Comparison of ENCODE assay signal across 8 mouse cellular contexts in genomic region chrX:135839397-135840391, GRCm38 (mm10). TPM values are rescaled to one million over a fixed set of nuclear protein-coding genes. Genes with fewer than 3 reads are reported as not detected.
DNase-seq lines count a peak whose midpoint lies in the region; ATAC-seq and TF ChIP-seq lines count a peak whose summit lies in the region.
"Not testable (repeated sequence)": the region's sequence is repeated elsewhere in the genome, so short reads cannot be mapped to it uniquely, and the experiment has no call there.

No protein-coding gene starts in this region.

- peak overlapping the region; percentile 63 for H3K4me3 ChIP-seq in cortical plate, adult 2 months (ENCODE audit: insufficient read depth, low read length)
- peak overlapping the region; percentile 59 for H3K4me3 ChIP-seq in gastrocnemius, adult 2 months
- H3K4me3 ChIP-seq in hindbrain, embryonic 16.5 days (ENCODE audit: low read length), result peak overlapping the region; percentile 59
- peak overlapping the region; percentile 18 for H3K4me3 ChIP-seq in lung, postnatal 0 days (ENCODE audit: low read depth, low read length)
- H3K4me3 ChIP-seq in olfactory bulb, adult 2 months (ENCODE audit: insufficient read depth, low read depth, low read length), result peak overlapping the region; percentile 83

- H3K9ac ChIP-seq in hindbrain, embryonic 16.5 days (ENCODE audit: low read depth, low read length), result peak overlapping the region; percentile 79
- not testable (repeated sequence) for H3K9ac ChIP-seq in lung, postnatal 0 days (replicated peaks; ENCODE audit: low read depth)

- H3K27me3 ChIP-seq in hindbrain, embryonic 16.5 days (replicated peaks; ENCODE audit: control insufficient read depth, insufficient read depth, low read length); lung, postnatal 0 days (replicated peaks; ENCODE audit: insufficient read depth, low read length): not testable (repeated sequence)

- 19% methylated on average over 14 of the region's 17 CpGs for WGBS in hindbrain, embryonic 16.5 days
- WGBS in lung, postnatal 0 days, result 7% methylated on average over 11 of the region's 17 CpGs
- 22% methylated on average over 17 of the region's 17 CpGs for WGBS in olfactory bulb, adult 2 months

- intact Hi-C loops in gastrocnemius, adult 2 months (cut with DNase I), result not testable (repeated sequence)

- ATAC-seq in hindbrain, embryonic 16.5 days, result peak; percentile 48
- ATAC-seq in lung, postnatal 0 days, result not testable (repeated sequence)

- peak; percentile 16; the same call in 1 of the 2 replicates for TF ChIP-seq CTCF in cortical plate, adult 2 months (IDR thresholded peaks at IDR 0.05; ENCODE audit: extremely low read depth, insufficient read depth, low read length)
- peak; percentile 47 for TF ChIP-seq CTCF in gastrocnemius, adult 2 months (IDR thresholded peaks at IDR 0.05)
- peak; percentile 66 for TF ChIP-seq CTCF in lung, postnatal 0 days (IDR thresholded peaks at IDR 0.05)
- not testable (repeated sequence) for TF ChIP-seq CTCF in olfactory bulb, adult 2 months (IDR thresholded peaks at IDR 0.05; ENCODE audit: insufficient read depth, low read depth, low read length)

- peak overlapping the region; percentile 55 for H3K4me2 ChIP-seq in hindbrain, embryonic 16.5 days (ENCODE audit: low read length)
- peak overlapping the region; percentile 56 for H3K4me2 ChIP-seq in lung, postnatal 0 days (replicated peaks; ENCODE audit: low read depth, low read length)

- not testable (repeated sequence) for H3K4me1 ChIP-seq in cortical plate, adult 2 months (ENCODE audit: control insufficient read depth, insufficient read depth, low read length); hindbrain, embryonic 16.5 days (ENCODE audit: control insufficient read depth, insufficient read depth, low read depth, low read length); lung, postnatal 0 days (ENCODE audit: insufficient read depth, low read depth, low read length); olfactory bulb, adult 2 months (ENCODE audit: control insufficient read depth, insufficient read depth, low read length)

- H3K9me3 ChIP-seq in hindbrain, embryonic 16.5 days (ENCODE audit: control insufficient read depth, low read length); lung, postnatal 0 days (ENCODE audit: low read length): not testable (repeated sequence)

- not testable (repeated sequence) for TF ChIP-seq POLR2A in cortical plate, adult 2 months (IDR thresholded peaks at IDR 0.05; ENCODE audit: extremely low read depth, insufficient read depth, low read length); olfactory bulb, adult 2 months (IDR thresholded peaks at IDR 0.05; ENCODE audit: insufficient read depth, low read depth, low read length)

- DNase-seq in ZHBTc4 (ENCODE audit: low read depth, low spot score), result peak; percentile 60
- peak; percentile 15 for DNase-seq in gastrocnemius, adult 2 months
- DNase-seq in left cerebral cortex, adult 18-20 months (ENCODE audit: low spot score in 2 of 2), result peak; percentile 35 to 44
- peak; percentile 36 for DNase-seq in lung, postnatal 0 days (ENCODE audit: low spot score)
- DNase-seq in thymus, postnatal 25 days, result peak; percentile 34

- not testable (repeated sequence) for H3K36me3 ChIP-seq in hindbrain, embryonic 16.5 days (ENCODE audit: control insufficient read depth, insufficient read depth, low read length); lung, postnatal 0 days (ENCODE audit: insufficient read depth, low read length)

- H3K27ac ChIP-seq in cortical plate, adult 2 months (ENCODE audit: insufficient read depth, low read length), result peak overlapping the region; percentile 88
- H3K27ac ChIP-seq in gastrocnemius, adult 2 months; lung, postnatal 0 days (ENCODE audit: low read length): not testable (repeated sequence)
- H3K27ac ChIP-seq in hindbrain, embryonic 16.5 days (ENCODE audit: low read depth, low read length), result peak overlapping the region; percentile 72
- H3K27ac ChIP-seq in olfactory bulb, adult 2 months (ENCODE audit: insufficient read depth, low read depth, low read length), result peak overlapping the region; percentile 75; the same call in 1 of the 2 replicates

- not testable (repeated sequence) for TF ChIP-seq EP300 in lung, postnatal 0 days (IDR thresholded peaks at IDR 0.05)

RNA-seq across cellular contexts. Expression of gene Gprasp2, which starts 0.9 kb away (rescaled TPM):
- 91.8 and 112 TPM in 2 replicates for polyA plus RNA-seq in cortical plate, adult 2 months (2012; rRNA removed)
- 1 to 10 TPM in 1 of 2 experiments, under 1 TPM in 1; 0.79 to 3.6 TPM for total RNA-seq in gastrocnemius, adult 2 months (2021)
- 238 and 242 TPM in 2 replicates for polyA plus RNA-seq in hindbrain, embryonic 16.5 days (2015; fragmentation: Nextera tagmentation; extraction: Ambion mirVana)
- total RNA-seq in left cerebral cortex, adult 18-20 months (2021), result 100 to 1,000 TPM; 198 to 207 TPM
- polyA plus RNA-seq in lung, postnatal 0 days (2015; fragmentation: Nextera tagmentation; extraction: Ambion mirVana), result 2.1 and 3.3 TPM in 2 replicates
- polyA plus RNA-seq in olfactory bulb, adult 2 months (2012; ENCODE audit: insufficient read depth, insufficient read length, low replicate concordance, missing spikeins), result 81.4 TPM in 1 of 2 replicates, not detected in the other

RNA-seq across cellular contexts. Expression of gene Bhlhb9, which starts 42.3 kb away (rescaled TPM):
- polyA plus RNA-seq in cortical plate, adult 2 months (2012; rRNA removed), result 41.7 and 42.0 TPM in 2 replicates
- total RNA-seq in gastrocnemius, adult 2 months (2021), result 1 to 10 TPM; 2.3 to 3.1 TPM
- 114 and 120 TPM in 2 replicates for polyA plus RNA-seq in hindbrain, embryonic 16.5 days (2015; fragmentation: Nextera tagmentation; extraction: Ambion mirVana)
- total RNA-seq in left cerebral cortex, adult 18-20 months (2021), result 10 to 100 TPM; 62.7 to 64.4 TPM
- 17.0 and 20.7 TPM in 2 replicates for polyA plus RNA-seq in lung, postnatal 0 days (2015; fragmentation: Nextera tagmentation; extraction: Ambion mirVana)
- polyA plus RNA-seq in olfactory bulb, adult 2 months (2012; ENCODE audit: insufficient read depth, insufficient read length, low replicate concordance, missing spikeins), result not detected in 2 replicates

Comparison
In these comparisons a context has a peak if more than half of its experiments do, and no peak if none do; other contexts are left out.
1. H3K4me3 ChIP-seq: peak in every context shown above with its lines; median percentile 83 in olfactory bulb, adult 2 months; 63 in cortical plate, adult 2 months; 59 in gastrocnemius, adult 2 months; 59 in hindbrain, embryonic 16.5 days; 18 in lung, postnatal 0 days.
2. RNA of gene Gprasp2, which starts 0.9 kb away (polyA plus RNA-seq): 238 to 242 TPM in hindbrain, embryonic 16.5 days, 91.8 to 112 TPM in cortical plate, adult 2 months and 81.4 TPM in olfactory bulb, adult 2 months; 2.1 to 3.3 TPM in lung, postnatal 0 days; every median in the first group is over 10 times any median in the second.
3. Peak in every context shown above with its lines, with median percentiles within 50 percentile points of each other: DNase-seq.